Mouse (Mus musculus) CH12F3 (cell line): ENCODE data around the gene Klhl6.
"Not testable (repeated sequence)": the region's sequence is repeated elsewhere in the genome, so short reads cannot be mapped to it uniquely, and the experiment has no call there.

Experiments
- in situ Hi-C: fragments of 300-500 bp; cut with MboI; formaldehyde crosslinking; loops from 2 replicates; pipeline ENCODE4 v1.14.3; 2020; ENCODE audit warnings: low sequenced_read_pairs

Klhl6 gene

DNA sequence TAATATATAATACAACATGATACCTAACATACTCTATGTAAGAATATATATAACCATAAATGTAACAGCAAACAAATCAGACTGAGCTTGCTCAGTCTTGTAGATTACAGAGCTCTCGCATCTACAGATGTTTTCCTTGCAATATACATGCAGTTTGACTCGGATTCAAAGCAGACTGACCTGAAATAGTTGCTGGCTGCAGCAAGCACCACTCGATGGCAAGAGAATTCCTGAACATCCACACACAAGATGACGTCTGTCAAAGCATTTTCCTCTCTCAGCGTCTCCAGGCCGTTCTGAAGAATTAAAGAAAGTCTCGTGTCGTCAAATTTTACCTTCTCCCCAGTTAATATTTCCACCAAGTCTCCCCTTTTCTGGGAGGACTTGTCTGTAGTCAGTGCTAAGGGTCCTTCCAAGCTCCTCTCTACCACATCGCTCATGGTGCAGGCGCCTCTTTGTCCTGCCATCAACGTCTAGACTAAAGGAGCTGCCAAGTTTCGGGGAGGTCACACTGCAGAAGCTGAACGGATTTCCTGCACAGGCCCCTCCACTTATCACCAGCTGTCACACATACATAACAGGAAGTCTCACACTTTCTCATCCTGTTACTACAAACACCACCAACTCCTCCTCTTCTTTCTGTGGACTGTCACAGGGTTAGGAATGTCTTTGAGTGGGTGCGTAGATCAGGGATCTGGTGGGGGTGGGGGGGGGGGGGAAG lies at the start of gene Klhl6:
Gene Klhl6, minus strand, starts transcription at position 501 of the 721 bp plus-strand sequence.
- in situ Hi-C loops, result no loop called here

DNA sequence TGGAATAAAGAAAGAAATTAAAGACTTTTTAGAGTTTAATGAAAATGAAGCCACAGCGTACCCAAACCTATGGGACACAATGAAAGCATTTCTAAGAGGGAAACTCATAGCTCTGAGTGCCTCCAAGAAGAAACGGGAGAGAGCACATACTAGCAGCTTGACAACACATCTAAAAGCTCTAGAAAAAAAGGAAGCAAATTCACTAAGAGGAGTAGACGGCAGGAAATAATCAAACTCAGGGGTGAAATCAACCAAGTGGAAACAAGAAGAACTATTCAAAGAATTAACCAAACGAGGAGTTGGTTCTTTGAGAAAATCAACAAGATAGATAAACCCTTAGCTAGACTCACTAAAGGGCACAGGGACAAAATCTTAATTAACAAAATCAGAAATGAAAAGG lies 44.4 kb upstream of the Klhl6 start:
- in situ Hi-C loops, result not testable (repeated sequence)

DNA sequence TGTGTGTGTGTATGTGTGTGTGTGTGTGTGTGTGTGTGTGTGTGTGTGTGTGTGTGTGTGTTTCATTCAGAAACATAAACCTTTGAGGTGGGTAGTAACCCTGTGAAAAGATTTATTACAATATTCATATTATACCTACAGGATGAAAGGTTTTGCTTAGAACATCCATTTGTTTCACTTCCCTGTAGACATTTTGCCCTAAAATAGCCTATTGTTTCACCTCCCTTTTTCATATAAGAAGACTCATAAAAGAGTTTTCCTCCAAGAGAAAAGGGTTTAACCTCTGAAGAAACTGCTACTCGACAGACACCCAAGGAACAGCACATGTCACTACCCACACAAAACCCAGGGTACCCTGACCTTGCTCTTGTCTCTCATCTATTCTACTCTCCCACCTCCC lies 40.0 kb upstream of the Klhl6 start:
- in situ Hi-C loops, result no loop called here

DNA sequence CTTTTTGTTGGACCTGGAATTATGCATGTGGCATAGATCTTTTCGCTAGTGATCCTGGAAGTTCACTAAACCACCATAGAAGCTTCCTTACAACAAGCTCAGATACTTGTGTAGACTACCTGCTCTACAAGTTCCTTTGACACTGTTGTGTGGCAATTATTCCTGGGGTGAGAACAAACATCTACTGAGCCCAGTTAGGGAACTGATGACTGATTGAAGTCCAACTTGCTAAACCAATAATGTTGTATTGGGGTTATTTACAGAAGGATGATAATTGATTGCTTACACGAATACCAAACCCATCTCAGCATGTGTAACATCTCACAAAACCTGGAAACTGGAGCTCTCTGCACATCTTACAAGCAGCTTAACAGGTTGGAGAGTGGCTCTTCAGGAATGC lies 39.0 kb upstream of the Klhl6 start:
- in situ Hi-C loops, result no loop called here

DNA sequence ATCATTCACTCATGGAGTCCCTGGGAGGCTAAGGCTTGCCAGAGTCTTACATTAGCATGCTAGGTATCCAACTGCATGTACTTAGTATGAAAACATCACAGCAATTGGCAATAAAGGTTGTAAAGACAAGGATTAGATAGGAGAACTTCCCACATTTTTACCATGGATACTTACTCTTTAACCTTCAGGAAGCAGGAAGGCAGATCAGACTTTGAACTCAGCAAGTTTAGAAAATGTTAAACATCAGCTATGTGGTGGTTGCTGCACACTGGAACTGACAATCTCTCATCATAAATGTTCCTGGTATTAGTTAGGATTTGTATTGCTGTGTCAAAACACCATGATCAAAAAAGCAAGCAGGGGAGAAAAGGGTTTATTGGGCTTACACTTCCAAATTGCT lies 29.8 kb upstream of the Klhl6 start:
- in situ Hi-C loops, result no loop called here

DNA sequence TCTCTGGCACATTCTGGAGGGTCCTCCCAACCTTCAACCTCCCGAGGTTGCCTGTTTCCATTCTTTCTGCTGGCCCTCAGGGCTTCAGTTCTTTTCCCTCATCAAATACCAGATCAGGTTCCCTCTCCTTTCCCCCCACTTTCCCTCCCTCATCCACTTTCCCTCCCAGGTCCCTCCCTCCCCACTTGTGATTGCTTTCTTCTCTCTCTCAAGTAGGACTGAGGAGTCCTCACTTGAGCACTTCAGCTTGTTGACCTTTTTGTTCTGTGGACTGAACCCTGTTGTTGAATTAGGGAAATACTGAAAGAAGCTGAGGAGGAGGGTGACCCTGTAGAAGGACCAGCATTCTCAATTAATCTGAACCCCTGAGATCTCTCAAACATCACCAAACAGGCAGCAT lies 23.2 kb upstream of the Klhl6 start:
- in situ Hi-C loops, result no loop called here

DNA sequence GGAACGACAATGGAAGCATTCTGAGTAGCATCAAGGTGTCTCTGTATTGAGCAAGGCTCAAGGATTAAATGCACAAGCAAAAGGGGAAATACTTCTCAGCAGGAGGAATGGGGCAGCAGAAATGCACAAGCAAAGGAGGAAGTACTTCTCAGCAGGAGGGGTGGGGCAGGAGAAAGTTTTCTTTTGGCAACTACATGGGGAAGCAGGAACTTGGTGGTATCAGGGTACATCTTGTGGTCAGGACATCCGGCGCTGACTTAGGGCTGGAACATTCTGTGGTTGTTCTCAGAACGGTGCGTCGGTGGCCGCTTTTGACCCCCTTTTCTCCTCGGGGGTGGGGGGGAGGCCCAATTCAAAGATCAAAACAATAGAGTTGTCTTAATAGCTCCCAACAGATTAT lies 17.4 kb upstream of the Klhl6 start:
- in situ Hi-C loops, result not testable (repeated sequence)

DNA sequence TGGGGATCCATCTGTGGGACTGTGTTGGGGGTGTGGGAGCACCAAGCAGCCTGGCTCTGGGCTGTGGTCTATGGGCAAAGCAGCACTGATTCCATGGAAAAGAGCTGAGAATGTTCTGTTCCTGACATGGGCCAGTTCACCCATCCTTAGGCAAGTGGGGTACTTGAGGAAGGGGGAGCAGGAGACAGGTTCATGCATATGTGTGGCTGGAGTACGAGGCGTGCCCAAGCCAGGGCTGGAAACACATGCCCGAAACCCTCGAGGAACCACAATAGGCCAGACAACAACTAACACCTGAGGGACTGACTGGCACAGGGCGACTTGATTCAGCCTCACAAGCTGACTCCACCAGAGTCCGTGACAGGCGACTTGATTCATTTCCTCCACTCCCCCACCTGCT lies 14.8 kb upstream of the Klhl6 start:
- in situ Hi-C loops, result no loop called here

DNA sequence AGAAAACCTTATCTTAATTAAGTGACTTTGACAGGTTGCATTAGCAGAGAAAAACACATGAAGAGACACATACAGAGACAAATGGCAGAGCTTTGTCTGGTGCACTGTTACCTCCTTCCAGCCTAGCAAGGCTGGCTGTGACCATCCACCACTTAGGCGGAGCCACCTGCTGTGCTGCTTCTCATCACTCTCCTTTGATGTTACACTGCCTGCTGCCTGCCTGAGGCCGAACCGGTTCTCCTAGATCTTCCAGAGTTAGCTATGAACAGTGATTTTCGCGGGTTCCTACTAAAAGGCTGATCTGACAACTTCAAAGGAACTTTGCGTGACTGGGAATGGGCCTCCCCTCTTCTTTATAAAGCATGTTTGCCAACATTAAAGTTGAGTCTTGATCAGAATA lies 14.1 kb upstream of the Klhl6 start:
- in situ Hi-C loops, result not testable (repeated sequence)

DNA sequence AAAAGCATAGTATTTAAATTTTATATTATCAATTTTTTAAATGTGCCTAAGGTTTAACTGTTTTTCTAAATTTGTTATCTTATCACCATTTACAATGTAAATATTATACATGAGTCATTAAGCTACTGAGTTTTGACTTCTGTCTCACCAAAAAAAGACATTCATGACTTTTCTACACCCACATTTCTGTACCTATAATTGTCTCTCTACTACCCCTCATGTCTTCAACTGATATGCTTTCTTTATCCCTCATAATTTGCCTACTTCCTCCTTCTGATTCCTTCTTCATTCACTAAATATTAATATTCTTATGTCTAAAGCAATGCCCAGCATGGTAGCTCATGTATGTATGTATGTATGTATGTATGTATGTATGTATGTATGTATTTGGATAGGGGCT lies 13.0 kb upstream of the Klhl6 start:
- in situ Hi-C loops, result no loop called here

DNA sequence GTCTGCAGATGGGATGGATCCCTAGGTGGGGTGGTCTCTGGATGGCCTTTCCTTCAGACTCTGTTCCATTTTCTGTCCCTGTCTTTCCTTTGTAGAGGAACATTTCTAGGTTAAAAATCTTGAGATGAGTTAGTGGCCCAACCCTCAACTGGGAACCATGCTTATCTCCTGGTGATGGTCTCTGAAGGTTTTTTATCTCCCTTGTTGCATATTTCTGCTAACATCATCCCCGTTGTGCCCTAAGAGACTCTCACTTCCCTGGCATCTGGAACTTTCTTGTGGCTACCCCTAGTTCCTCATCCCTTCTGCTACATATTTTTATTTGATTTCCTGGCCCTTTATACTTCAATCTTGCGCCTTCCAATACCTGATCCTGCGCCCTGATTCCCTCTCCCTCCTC lies 10.4 kb upstream of the Klhl6 start:
- in situ Hi-C loops, result no loop called here

DNA sequence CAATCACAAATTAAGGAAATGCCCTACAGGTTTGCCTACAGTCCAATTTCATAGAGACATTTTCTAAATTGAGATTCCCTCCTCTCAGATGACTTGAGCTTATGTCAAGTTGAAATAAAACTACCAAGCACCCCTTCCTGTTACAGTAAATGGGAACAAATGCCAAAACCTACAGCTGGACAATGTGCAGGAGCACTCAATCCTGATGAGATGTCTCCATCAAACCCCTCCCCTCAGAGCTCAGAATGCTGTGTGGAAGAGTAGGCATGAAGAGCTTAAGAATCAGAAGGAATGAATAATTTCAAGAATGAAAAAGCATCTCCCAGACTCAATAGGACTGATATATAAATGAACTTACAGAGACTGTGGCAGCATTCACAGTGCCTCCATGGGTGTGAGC lies 7.7 kb upstream of the Klhl6 start:
- in situ Hi-C loops, result no loop called here

DNA sequence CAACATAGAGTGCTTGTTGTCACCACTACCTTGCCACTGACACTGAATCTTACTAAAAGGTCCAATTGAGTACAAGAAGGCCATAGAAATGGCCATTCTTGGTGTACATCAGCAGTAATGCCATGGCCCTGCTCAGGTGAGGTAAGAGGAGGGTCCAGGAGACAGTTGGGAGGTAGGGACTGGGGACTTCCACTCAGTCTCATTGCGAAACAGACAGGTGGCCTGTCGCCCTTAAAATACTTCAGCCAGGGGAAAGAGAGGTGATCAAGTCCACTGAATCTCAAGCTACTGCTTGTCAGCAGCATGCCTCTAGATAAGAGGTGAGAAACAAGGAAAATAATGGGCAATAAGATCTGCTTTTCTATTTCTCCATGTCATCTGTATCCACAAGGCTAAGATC lies 4.8 kb upstream of the Klhl6 start:
- in situ Hi-C loops, result no loop called here

DNA sequence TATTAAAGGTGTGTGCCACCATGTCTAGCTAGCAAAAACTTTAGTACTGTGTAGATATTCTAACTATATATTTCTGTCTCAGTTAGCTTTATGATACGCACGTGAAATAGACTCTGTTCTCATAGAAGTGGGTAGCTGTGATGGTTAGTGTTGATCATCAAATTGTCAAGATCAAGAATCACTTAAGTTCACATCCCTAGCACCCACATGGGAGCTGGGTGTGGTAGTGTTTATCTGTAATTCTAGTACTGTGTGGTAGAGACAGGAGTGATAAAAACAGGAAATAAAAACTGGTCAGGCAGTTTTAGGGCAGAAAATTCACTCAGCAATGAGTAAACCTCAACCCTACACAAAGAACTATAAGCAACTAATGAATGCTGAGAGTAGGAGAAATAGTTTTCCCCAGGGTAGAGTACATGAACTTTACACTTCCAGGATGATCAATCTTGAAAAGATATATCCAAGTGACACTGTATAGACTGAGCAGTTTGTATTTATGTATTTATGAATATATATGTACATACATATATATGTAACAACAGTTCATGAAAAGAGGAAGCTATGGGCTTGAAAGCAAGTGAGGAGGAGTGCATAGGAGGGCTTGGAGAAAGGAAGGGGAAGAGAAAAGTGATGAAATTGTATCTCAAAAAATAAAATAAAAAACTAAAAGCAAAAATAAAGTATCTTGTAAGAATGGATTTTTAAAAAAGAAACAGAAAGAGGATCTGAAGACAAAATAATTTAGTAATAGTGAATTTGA lies 2.2 kb upstream of the Klhl6 start:
- in situ Hi-C loops, result no loop called here

DNA sequence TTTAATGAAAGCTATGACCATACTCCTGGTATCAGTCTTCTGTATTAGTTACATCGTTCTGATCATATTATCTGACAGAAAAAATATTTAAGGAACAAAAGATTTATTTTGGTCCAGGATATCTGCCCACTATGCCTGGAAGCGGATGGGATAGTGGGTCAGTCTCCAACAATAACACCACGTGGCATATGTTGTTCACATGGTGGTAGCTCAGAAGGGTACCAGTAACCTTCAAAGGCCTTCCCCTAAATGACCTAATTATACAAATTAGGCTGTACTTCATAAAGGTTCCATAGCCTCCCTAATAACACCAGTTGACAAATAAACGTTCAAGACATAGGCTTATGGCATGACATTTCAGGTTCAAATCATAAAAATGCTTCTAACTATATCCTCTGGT lies 722 bp upstream of the Klhl6 start:
- in situ Hi-C loops, result no loop called here

DNA sequence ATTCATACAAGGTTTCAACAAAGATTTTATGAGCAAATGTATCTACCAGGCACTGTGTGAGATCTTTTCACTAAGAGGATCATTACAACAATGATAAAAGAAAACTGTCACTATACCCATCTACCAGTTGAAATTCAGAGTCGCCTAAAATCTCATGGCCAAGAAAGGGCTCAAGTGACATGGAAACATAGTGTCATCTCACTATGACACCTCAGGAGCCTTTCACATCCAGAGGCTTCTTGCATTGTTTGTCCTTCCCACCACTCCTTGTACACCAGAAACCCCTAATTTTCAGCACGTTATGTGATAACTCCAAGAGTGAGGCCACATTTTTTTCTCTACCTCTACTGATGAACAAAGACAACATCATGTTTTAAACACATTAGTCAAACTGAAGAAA lies 1.2 kb downstream of the Klhl6 start:
- in situ Hi-C loops, result no loop called here

DNA sequence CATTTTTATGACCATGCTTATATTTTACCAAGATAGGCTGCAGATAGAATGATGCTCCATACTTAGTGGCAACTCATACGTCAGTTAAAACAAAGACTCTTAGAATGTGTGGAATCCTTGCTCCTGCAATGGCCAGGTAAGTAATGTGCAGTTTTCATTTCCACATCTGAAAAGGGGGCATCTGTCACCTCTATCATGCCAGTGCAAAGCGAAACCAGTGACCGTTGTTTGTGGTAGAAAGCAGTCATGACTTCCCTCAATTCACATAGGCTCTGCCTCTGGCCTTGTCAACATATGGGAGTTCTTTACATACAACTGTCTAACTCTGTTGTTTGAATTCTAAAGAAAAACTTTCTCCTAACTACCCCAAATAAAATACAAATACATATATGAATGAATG lies 1.8 kb downstream of the Klhl6 start:
- in situ Hi-C loops, result no loop called here

DNA sequence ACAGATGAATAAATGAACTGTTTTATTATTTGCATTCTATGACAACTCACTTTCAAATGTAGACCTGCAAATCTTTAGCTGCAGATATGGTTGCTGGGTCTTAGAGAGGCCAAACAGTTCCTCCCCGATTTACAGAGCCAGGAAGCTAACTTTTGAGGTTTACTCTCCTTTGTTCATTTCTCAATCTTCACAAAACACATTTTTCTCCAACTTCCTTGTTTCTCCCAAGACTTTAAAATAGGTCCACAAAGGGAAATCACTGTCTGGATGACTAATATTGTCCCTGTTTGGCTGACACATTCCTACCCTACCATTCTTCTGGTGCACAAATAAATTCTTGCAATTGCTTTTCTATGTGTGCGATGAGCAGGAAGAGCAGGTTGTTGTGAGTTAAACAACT lies 3.1 kb downstream of the Klhl6 start:
- in situ Hi-C loops, result no loop called here

DNA sequence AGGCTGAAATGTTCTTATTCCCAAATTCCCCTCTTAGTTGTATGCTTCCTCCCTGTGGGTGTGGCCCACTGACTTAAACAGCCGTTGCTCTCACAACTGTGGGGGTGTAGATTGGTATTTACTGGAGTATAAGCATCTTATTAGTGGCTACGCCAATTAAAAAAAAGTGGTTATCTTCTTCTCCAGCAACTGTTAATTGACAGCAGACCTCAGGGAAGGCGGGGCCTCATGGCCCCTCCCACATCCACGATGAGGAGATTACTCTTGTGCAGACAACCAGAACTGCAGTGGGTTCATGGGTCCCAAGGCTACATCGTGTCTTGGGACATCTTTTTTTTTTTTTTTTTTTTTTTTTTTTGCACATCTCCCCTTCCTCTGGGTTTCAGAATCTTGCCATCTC lies 5.6 kb downstream of the Klhl6 start:
- in situ Hi-C loops, result no loop called here

DNA sequence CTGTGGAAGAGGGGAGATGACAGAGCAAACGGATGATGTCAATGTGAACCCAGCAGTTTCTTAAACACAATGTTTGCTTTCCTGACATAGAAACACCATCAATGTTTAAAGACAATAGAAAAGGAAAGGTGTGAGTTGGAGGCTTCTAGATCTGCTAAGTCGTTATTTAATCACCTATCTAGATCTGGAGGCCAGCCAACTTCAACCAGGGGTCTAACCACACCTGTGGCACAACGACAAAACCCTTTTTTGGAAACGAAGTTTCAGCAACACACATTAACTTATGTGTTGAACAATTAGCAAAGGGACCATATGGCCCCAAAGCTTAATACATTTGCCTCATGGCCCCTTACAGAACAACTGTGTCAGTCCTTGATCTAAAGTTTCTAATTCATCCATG lies 6.0 kb downstream of the Klhl6 start:
- in situ Hi-C loops, result no loop called here

DNA sequence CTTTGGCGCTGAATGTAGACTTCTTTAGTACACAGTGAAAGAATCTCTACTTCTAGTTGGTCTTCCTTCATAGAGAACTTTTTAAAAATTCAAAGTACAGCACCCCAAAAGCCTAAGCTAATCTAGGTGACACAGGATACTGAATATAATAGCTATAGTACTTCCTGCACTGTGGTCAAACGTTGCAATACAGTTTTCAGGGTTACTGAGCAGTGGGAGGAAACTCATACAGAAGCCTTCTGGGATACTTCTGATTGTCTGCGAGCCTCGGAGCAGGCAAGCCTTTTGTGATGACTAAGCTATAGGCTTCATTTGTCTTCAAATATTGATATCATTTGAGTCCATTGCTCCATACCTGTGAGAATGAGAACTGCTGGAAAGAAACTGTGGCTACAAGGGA lies 7.4 kb downstream of the Klhl6 start:
- in situ Hi-C loops, result no loop called here

DNA sequence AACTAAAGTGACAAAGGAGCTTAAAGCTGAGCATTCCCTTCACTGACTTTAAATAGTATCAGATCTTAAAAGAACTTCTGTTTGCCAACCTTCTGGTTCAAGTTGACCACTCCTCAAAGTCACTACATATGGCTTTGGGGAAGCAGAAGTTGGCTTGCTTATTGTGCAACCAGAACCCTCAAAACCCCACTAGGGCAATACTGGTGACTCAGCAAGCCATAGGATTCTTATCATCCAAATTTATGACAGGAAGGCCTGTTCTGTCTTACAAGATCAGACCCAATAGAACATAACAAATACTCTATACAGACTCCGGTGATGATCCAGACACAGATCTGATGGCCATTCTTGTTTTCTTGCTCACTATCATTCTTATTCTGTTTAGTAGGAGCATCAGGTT lies 9.4 kb downstream of the Klhl6 start:
- in situ Hi-C loops, result no loop called here
